Mouse (Mus musculus) thymus, postnatal 10 days (tissue): ENCODE data around the gene Pip5k1b.
A peak's percentile ranks its signal among the peaks of the same experiment; 100 is the strongest.
"Not testable (repeated sequence)": the region's sequence is repeated elsewhere in the genome, so short reads cannot be mapped to it uniquely, and the experiment has no call there.

Experiments
- DNase-seq, 2 experiments: peaks; one replicate each; pipeline ENCODE4 v3.0.0; 2021; ENCODE audit warnings: low spot score in 2 of 2

Gene Pip5k1b

GRCm38 (mm10) chr19:24555466-24555903, at the start of gene Pip5k1b:
Pip5k1b (minus strand) TSS chr19:24555872.
- DNase-seq = peak; percentile 69 to 73

- DNase-seq = no peak
Measured at GRCm38 (mm10) chr19:24604105-24604504, 48.4 kb upstream of the Pip5k1b start.

- DNase-seq = no peak
Measured at GRCm38 (mm10) chr19:24603431-24603830, 47.8 kb upstream of the Pip5k1b start.

GRCm38 (mm10) chr19:24586726-24587125, 31.1 kb upstream of the Pip5k1b start:
- no peak for DNase-seq

- DNase-seq = no peak
Measured at GRCm38 (mm10) chr19:24585171-24585570, 29.5 kb upstream of the Pip5k1b start.

GRCm38 (mm10) chr19:24583956-24584355, 28.3 kb upstream of the Pip5k1b start:
- DNase-seq = no peak

- no peak for DNase-seq
Measured at GRCm38 (mm10) chr19:24576125-24576524, 20.5 kb upstream of the Pip5k1b start.

- DNase-seq = no peak
Measured at GRCm38 (mm10) chr19:24571756-24572181, 16.1 kb upstream of the Pip5k1b start.

- no peak for DNase-seq
Measured at GRCm38 (mm10) chr19:24570969-24571368, 15.3 kb upstream of the Pip5k1b start.

- peak; percentile 13 to 31 for DNase-seq
Measured at GRCm38 (mm10) chr19:24557456-24557855, 1.8 kb upstream of the Pip5k1b start.

- DNase-seq = no peak
Measured at GRCm38 (mm10) chr19:24556585-24556966, 904 bp upstream of the Pip5k1b start.

GRCm38 (mm10) chr19:24555904-24556584, 372 bp upstream of the Pip5k1b start:
- peak; percentile 42 to 44 for DNase-seq

- peak; percentile 28 to 50 for DNase-seq
Measured at GRCm38 (mm10) chr19:24554911-24555465, 684 bp downstream of the Pip5k1b start.

GRCm38 (mm10) chr19:24554425-24554824, 1.2 kb downstream of the Pip5k1b start:
- no peak for DNase-seq

- no peak for DNase-seq
Measured at GRCm38 (mm10) chr19:24553291-24554075, 2.2 kb downstream of the Pip5k1b start.

- DNase-seq = not testable (repeated sequence)
Measured at GRCm38 (mm10) chr19:24552641-24553040, 3.0 kb downstream of the Pip5k1b start.

- DNase-seq = no peak
Measured at GRCm38 (mm10) chr19:24551196-24551954, 4.3 kb downstream of the Pip5k1b start.

GRCm38 (mm10) chr19:24550778-24551177, 4.9 kb downstream of the Pip5k1b start:
- no peak for DNase-seq

GRCm38 (mm10) chr19:24550016-24550415, 5.7 kb downstream of the Pip5k1b start:
- DNase-seq = no peak

GRCm38 (mm10) chr19:24548337-24548736, 7.3 kb downstream of the Pip5k1b start:
- no peak for DNase-seq

- DNase-seq = no peak
Measured at GRCm38 (mm10) chr19:24546153-24546552, 9.5 kb downstream of the Pip5k1b start.
